ENCODE assay signal across 21 mouse cellular contexts in genomic region chr6:57814436-57814940, GRCm38 (mm10). TPM values are rescaled to one million over a fixed set of nuclear protein-coding genes. Genes with fewer than 3 reads are reported as not detected.
"Had no signal": no experiment of that assay in that cellular context is flagged by ENCODE, and none has a peak within 500 bp of the region (broad histone marks: within the 10 kb centered on the region; RNA-seq: fewer than 3 reads in every experiment).

No protein-coding gene starts in this region.

- DNase-seq: kidney, adult 11 months; kidney, adult 9 months; kidney, postnatal 36 days; liver; liver, embryonic 13.5 days; liver, postnatal 0 days; lung, postnatal 14 days; thymus, postnatal 4 days had no signal

RNA-seq across cellular contexts. Expression of gene Vmn1r21, which starts 35.7 kb away (rescaled TPM):
- total RNA-seq: layer of hippocampus, adult 2 months; layer of hippocampus, postnatal 10 days; monocyte, adult 5-6 weeks; neutrophil, adult 5-6 weeks had no signal
- polyA plus RNA-seq: intestine, embryonic 14.5 days; kidney, postnatal 0 days; liver, embryonic 13.5 days; liver, postnatal 0 days; lung, embryonic 15.5 days; macrophage; midbrain, embryonic 11.5 days; midbrain, embryonic 15.5 days; neural tube, embryonic 12.5 days; spleen, adult 2 months; stomach, embryonic 15.5 days had no signal
